Comparison of ENCODE assay signal across 7 mouse cellular contexts in genomic region chr12:40257226-40257625, GRCm38 (mm10). TPM values are rescaled to one million over a fixed set of nuclear protein-coding genes. Genes with fewer than 3 reads are reported as not detected.
DNase-seq lines count a peak whose midpoint lies in the region; ATAC-seq and TF ChIP-seq lines count a peak whose summit lies in the region.

No protein-coding gene starts in this region.

- TF ChIP-seq CTCF in gastrocnemius, adult 2 months (IDR thresholded peaks at IDR 0.05), result no peak; the same call in 1 of the 2 replicates

- no peaks in the 10 kb centered on the region for H3K9me3 ChIP-seq in limb, embryonic 10.5 days (replicated peaks)
- H3K9me3 ChIP-seq in midbrain, embryonic 16.5 days (replicated peaks; ENCODE audit: control insufficient read depth, low read length, poor library complexity, severe bottlenecking), result no peaks in the 10 kb centered on the region

- peak; percentile 92 for ATAC-seq in midbrain, embryonic 16.5 days

- H3K36me3 ChIP-seq in limb, embryonic 10.5 days, result no peaks in the 10 kb centered on the region
- no peaks in the 10 kb centered on the region for H3K36me3 ChIP-seq in midbrain, embryonic 16.5 days (ENCODE audit: control insufficient read depth, insufficient read depth, low read length)

- peaks cover 15% of the 10 kb centered on the region for H3K4me1 ChIP-seq in limb, embryonic 10.5 days
- H3K4me1 ChIP-seq in midbrain, embryonic 16.5 days (ENCODE audit: control insufficient read depth, insufficient read depth, low read length), result no peaks in the 10 kb centered on the region

- peak; percentile 87 for DNase-seq in adipocyte (ENCODE audit: low spot score)
- DNase-seq in cerebellum, postnatal 36 days, result peak; percentile 78 to 84
- DNase-seq in gastrocnemius, adult 2 months, result peak; percentile 86
- DNase-seq in kidney, adult 11 months, result peak; percentile 55
- DNase-seq in limb, embryonic 10.5 days (ENCODE audit: low spot score), result peak; percentile 85
- peak; percentile 30 to 49 for DNase-seq in spleen, postnatal 14 days (ENCODE audit: low spot score in 2 of 2)

- WGBS in limb, embryonic 10.5 days, result 6% methylated on average over 8 of the region's 8 CpGs
- WGBS in midbrain, embryonic 16.5 days, result 1% methylated on average over 8 of the region's 8 CpGs

- no peaks in the 10 kb centered on the region for H3K27me3 ChIP-seq in limb, embryonic 10.5 days (ENCODE audit: low read depth, poor library complexity, severe bottlenecking)
- H3K27me3 ChIP-seq in midbrain, embryonic 16.5 days (ENCODE audit: control insufficient read depth, insufficient read depth, low read depth, low read length), result no peaks in the 10 kb centered on the region

- 0 out of 2 replicates have a peak overlapping the region, but pooled peaks have one; percentile 4 for H3K27ac ChIP-seq in gastrocnemius, adult 2 months
- H3K27ac ChIP-seq in limb, embryonic 10.5 days, result no peak overlapping the region
- no peak overlapping the region for H3K27ac ChIP-seq in midbrain, embryonic 16.5 days (ENCODE audit: low read length)

- peak overlapping the region; percentile 59 for H3K4me3 ChIP-seq in gastrocnemius, adult 2 months
- H3K4me3 ChIP-seq in limb, embryonic 10.5 days, result no peak overlapping the region
- H3K4me3 ChIP-seq in midbrain, embryonic 16.5 days (ENCODE audit: low read depth, low read length), result no peak overlapping the region

- intact Hi-C loops in gastrocnemius, adult 2 months (cut with DNase I), result loop anchor here (1.0 to 5.0 kb wide), 4 partner anchors 190 to 559 kb away; partner anchors contain the start of genes Dock4 and Zfp277

- no peak overlapping the region for H3K9ac ChIP-seq in midbrain, embryonic 16.5 days (ENCODE audit: low read depth, low read length)

- no peak overlapping the region for H3K4me2 ChIP-seq in midbrain, embryonic 16.5 days (ENCODE audit: low read length)

RNA-seq across cellular contexts. Expression of gene Ifrd1, which starts 8.9 kb away (rescaled TPM):
- total RNA-seq in gastrocnemius, adult 2 months (2021), result 100 to 1,000 TPM; 106 to 137 TPM
- 117 and 124 TPM in 2 replicates for polyA plus RNA-seq in limb, embryonic 10.5 days (2016; fragmentation: Nextera tagmentation; extraction: Ambion mirVana)
- polyA plus RNA-seq in midbrain, embryonic 16.5 days (2015; fragmentation: Nextera tagmentation; extraction: Ambion mirVana), result 181 and 183 TPM in 2 replicates

RNA-seq across cellular contexts. Expression of gene Lsmem1, which starts 57.9 kb away (rescaled TPM):
- 10 to 100 TPM; 55.8 to 58.6 TPM for total RNA-seq in gastrocnemius, adult 2 months (2021)
- not detected in 2 replicates for polyA plus RNA-seq in limb, embryonic 10.5 days (2016; fragmentation: Nextera tagmentation; extraction: Ambion mirVana)
- polyA plus RNA-seq in midbrain, embryonic 16.5 days (2015; fragmentation: Nextera tagmentation; extraction: Ambion mirVana), result 0.29 TPM in 1 of 2 replicates, not detected in the other
